Mouse (Mus musculus) hindbrain, embryonic 12.5 days (tissue): ENCODE data around the gene Ptpra. TPM values are rescaled to one million over a fixed set of nuclear protein-coding genes. Genes with fewer than 3 reads are reported as not detected.

Source experiments
- ATAC-seq: fragments of 200-750 bp; cut with Nextera tagmentation; 2 replicates; pipeline ENCODE4 v1.8.0; 2017; ENCODE audit warnings: moderate TSS enrichment; ENCODE audit not compliant: low FRiP score
- H3K27ac ChIP-seq: fragments of 300-500 bp; sonication (generic); 2 replicates; pipeline ENCODE4 v1.5.1; 2016; ENCODE audit warnings: mild to moderate bottlenecking
- H3K27me3 ChIP-seq: fragments of 300-500 bp; sonication (generic); 2 replicates; pipeline ENCODE4 v1.6.1; 2016; ENCODE audit warnings: mild to moderate bottlenecking
- H3K36me3 ChIP-seq: fragments of 300-500 bp; sonication (generic); 2 replicates; pipeline ENCODE4 v1.6.1; 2016; ENCODE audit warnings: mild to moderate bottlenecking
- H3K4me1 ChIP-seq: fragments of 300-500 bp; sonication (generic); 2 replicates; pipeline ENCODE4 v1.6.1; 2016
- H3K4me2 ChIP-seq: fragments of 300-500 bp; sonication (generic); replicated peaks from 2 replicates; pipeline ENCODE4 v1.6.1; 2016; ENCODE audit warnings: mild to moderate bottlenecking
- H3K4me3 ChIP-seq: fragments of 300-500 bp; sonication (generic); 2 replicates; pipeline ENCODE4 v1.5.1; 2016; ENCODE audit warnings: mild to moderate bottlenecking
- H3K9ac ChIP-seq: fragments of 300-500 bp; sonication (generic); 2 replicates; pipeline ENCODE4 v1.6.1; 2016; ENCODE audit warnings: mild to moderate bottlenecking, moderate library complexity
- H3K9me3 ChIP-seq: fragments of 300-500 bp; sonication (generic); replicated peaks from 2 replicates; pipeline ENCODE4 v1.6.1; 2016; ENCODE audit warnings: mild to moderate bottlenecking
- WGBS: fragments of 180-500 bp; shearing (Covaris S2); methylation state at CpG from one replicate; pipeline ENCODE4 v1.1.7; 2016; 5-methylcytosine and 5-hydroxymethylcytosine counted together
- polyA plus RNA-seq: library from polyadenylated mRNA; unstranded; fragments of >200 nt; fragmentation: Nextera tagmentation; extraction: Ambion mirVana; gene quantifications from 2 replicates; pipeline ENCODE4 v1.2.1, GENCODE M21; 2016

Gene Ptpra
- 129 and 138 TPM in 2 replicates for polyA plus RNA-seq

DNA sequence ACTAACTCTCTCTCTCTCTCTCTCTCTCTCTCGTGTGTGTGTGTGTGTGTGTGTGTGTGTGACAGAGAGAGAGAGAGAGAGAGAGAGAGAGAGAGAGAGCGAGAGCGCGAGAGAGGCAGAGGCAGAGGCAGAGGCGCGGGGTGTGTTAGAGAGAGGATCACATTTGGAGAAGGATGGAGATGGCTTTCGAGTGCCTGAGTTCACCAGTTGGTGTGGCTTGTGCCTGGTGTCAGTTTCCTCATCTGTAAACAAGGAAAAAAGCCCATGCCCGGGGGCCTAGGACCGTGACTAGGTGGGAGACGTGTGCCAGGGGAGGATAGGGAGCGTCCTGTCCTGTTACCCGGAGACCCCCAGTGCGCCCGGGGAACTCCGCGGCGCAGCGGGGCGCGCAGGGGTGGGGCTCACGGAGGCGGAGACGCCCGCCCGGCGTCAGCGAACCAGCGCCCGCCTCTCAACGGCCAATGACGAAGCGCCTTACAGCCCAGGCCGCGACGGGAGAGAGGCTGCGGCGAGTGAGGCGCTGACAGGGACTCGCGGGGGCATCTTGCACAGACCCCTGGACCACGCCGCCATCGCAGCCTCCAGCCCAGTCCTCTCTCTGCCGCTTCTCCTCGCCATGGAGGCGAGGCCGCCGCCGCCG, at the start of gene Ptpra:
Ptpra (plus strand) TSS at position 485 of the 640 bp plus-strand sequence.
- peak within 1 kb of the TSS; percentile 76 for H3K27ac ChIP-seq
- H3K36me3 ChIP-seq, result 0 out of 2 replicates have a peak, but pooled peaks cover 3% of the 10 kb centered on the region
- peak within 1 kb of the TSS; percentile 84 for H3K4me2 ChIP-seq
- no peaks in the 10 kb centered on the region for H3K9me3 ChIP-seq
- peak within 1 kb of the TSS; percentile 84 for H3K4me3 ChIP-seq
- WGBS, result under 1% methylated on average over 46 of the region's 50 CpGs
- peaks cover 22% of the 10 kb centered on the region for H3K4me1 ChIP-seq
- peaks cover 9% of the 10 kb centered on the region; the same call in 1 of the 2 replicates for H3K27me3 ChIP-seq
- ATAC-seq, result peak; percentile 98
- H3K9ac ChIP-seq, result peak within 1 kb of the TSS; percentile 76

DNA sequence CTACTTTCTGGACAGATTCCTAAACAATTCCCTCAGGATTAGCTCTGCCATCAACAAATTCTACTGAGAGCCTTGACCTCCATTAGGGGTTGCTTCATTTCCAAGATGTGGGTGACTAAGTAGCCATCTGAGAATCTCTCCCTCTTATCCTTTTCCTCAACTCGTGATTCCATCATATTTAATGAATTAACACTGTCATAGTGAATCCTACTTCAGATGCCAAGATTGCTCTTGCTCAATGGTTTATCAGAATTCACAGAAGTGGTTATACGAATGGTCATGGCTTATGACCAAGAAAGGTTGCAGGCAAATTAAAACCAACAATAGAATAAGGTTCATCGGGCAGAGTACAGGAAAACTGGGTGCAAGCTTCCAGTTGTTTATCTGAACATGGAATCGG, 48.2 kb upstream of the Ptpra start:
- no peak for ATAC-seq
- Histone ChIP-seq H3K4me2 (no peak overlapping the region), H3K27me3 (peaks cover 21% of the 10 kb centered on the region), H3K27ac (no peak overlapping the region), H3K36me3 (no peaks in the 10 kb centered on the region), H3K9me3 (no peaks in the 10 kb centered on the region), H3K4me1 (peaks cover 15% of the 10 kb centered on the region), H3K9ac (no peak overlapping the region), H3K4me3 (no peak overlapping the region)
- WGBS, result 83% methylated on average over 4 of the region's 4 CpGs

DNA sequence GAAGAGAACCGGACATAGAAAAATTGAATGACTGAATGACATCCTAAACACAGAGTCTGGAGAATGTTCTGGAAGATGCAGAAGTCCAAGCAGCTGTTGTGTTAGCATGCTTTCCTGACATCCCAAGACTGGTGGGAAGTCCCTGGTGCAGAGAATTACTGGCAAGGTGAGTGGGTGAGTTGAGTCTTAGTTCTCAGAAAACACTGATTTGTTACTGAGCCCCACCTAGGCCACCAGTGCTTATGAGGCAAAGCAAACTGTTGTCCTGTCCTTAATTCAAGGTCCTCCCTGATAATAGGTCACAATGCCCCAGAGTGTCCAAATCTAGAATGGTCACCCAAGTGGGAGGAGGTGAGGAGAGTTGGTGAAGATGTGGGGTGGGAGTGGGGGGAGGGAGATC, 45.1 kb upstream of the Ptpra start, which contains the start of the genes Gm28372 and 1700020A23Rik:
Gm28372 (plus strand) TSS at position 301 of the 400 bp plus-strand sequence.
1700020A23Rik (plus strand) TSS at position 321 of the 400 bp plus-strand sequence.
- Histone ChIP-seq H3K9me3 (no peaks in the 10 kb centered on the region), H3K4me1 (0 out of 2 replicates have a peak, but pooled peaks cover 2% of the 10 kb centered on the region), H3K9ac (no peak within 1 kb of the TSS), H3K4me3 (no peak within 1 kb of the TSS), H3K27ac (no peak within 1 kb of the TSS), H3K4me2 (no peak within 1 kb of the TSS), H3K36me3 (no peaks in the 10 kb centered on the region), H3K27me3 (0 out of 2 replicates have a peak, but pooled peaks cover 8% of the 10 kb centered on the region)
- ATAC-seq, result no peak
- 97% methylated on average over 1 of the region's 1 CpGs for WGBS

DNA sequence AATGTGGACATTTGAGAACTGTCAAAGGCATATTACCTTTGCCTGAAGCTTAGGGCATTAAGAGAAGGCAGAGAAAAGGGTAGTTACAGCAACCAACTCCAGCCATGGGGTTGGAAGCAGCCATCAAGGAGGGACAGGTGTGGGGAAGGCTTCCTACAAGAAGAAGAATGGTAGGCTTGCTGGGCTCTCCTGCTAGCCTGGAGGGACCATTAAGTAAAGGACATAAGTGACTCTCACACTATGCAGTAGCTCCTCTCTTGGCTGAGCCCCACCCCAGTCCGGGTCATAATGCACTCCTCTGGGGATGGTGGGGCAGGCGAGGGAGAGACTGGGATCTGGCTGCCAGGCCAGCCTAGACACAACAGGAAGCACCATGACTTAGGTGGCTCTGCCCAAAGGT, 43.9 kb upstream of the Ptpra start, which contains the start of gene Tmem239:
Tmem239 (plus strand) TSS at position 301 of the 400 bp plus-strand sequence.
- Histone ChIP-seq H3K4me1 (0 out of 2 replicates have a peak, but pooled peaks cover 2% of the 10 kb centered on the region), H3K9me3 (no peaks in the 10 kb centered on the region), H3K4me2 (no peak within 1 kb of the TSS), H3K4me3 (no peak within 1 kb of the TSS), H3K27ac (no peak within 1 kb of the TSS), H3K27me3 (0 out of 2 replicates have a peak, but pooled peaks cover 8% of the 10 kb centered on the region), H3K36me3 (no peaks in the 10 kb centered on the region), H3K9ac (0 out of 2 replicates have a peak within 1 kb of the TSS, but pooled peaks have one; percentile 8)
- 75% methylated on average over 2 of the region's 2 CpGs for WGBS
- no peak for ATAC-seq

DNA sequence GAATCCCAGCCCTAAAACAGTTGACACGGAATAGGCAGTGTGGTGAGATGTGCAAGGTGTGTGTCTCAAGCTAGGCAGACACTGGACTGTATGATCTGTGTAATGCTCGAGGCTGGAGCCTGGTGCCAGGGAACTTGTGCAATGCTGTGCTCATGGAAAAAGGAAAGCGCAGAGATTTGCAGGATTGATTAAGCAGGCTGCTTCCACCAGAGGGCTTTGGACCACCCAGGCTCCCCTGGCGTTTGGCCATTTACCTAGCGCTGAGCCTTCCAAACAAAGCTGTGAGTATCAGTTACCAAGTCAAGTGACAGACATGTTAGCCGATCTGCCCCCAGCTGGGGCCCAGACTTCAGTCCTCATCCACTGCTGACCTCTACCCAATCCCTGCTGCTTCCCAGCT, 41.9 kb upstream of the Ptpra start:
- no peak overlapping the region for H3K4me2 ChIP-seq
- no peak overlapping the region for H3K27ac ChIP-seq
- no peaks in the 10 kb centered on the region for H3K9me3 ChIP-seq
- H3K27me3 ChIP-seq, result 0 out of 2 replicates have a peak, but pooled peaks cover 8% of the 10 kb centered on the region
- H3K4me1 ChIP-seq, result peaks cover 7% of the 10 kb centered on the region
- H3K36me3 ChIP-seq, result no peaks in the 10 kb centered on the region
- 25% methylated on average over 6 of the region's 6 CpGs for WGBS
- no peak for ATAC-seq
- no peak overlapping the region for H3K9ac ChIP-seq
- H3K4me3 ChIP-seq, result no peak overlapping the region

DNA sequence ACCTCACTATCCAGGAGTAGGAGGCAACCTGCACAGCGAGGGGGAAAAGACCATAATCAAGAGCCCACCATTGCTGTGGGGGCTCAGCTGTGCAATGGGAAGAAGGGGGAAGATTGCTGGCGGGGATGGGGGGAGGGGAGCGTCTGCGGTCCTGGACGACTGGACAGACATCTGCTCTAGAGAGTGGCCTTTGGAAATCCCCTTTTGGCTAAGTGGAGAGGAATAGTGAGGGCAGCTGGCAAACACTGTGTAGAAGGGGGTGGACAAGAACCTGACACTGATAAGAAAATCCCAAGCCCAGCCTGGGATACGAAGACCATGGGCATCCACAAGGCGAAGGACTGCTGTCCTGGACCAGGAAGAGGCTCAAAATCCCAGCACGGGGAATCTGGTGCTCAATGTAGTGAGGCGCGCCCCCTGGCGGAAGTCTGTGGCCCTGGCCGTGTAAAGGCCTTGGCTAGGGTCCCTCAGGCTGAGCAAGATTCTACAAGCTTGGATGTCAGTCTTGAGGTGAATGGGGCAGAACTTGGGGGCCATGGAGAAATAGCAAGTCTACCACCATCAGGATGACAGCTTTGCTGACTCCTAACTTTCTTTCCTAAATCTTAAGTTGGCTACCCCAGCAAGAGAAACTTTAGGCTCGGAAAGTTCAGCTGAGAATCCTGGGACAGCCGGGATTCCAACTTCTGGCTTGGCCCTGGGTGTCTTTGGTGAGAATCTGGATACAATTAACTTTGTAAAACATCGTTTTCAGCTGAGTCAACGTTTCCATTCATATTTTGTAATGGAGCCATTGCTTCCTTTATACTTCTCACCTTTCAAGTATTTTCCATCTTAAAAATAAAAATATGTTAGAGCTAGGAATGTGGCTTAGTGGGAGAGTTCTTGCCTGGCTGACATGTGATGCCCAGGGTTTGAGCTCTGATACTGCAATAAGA, 38.3 kb upstream of the Ptpra start:
- H3K36me3 ChIP-seq, result no peaks in the 10 kb centered on the region
- no peak overlapping the region for H3K27ac ChIP-seq
- peaks cover 7% of the 10 kb centered on the region for H3K4me1 ChIP-seq
- H3K27me3 ChIP-seq, result 0 out of 2 replicates have a peak, but pooled peaks cover 2% of the 10 kb centered on the region
- 34% methylated on average over 16 of the region's 16 CpGs for WGBS
- no peak overlapping the region; the same call in 1 of the 2 replicates for H3K4me2 ChIP-seq
- H3K9ac ChIP-seq, result no peak overlapping the region
- ATAC-seq, result peak; percentile 78
- no peaks in the 10 kb centered on the region for H3K9me3 ChIP-seq
- no peak overlapping the region for H3K4me3 ChIP-seq

DNA sequence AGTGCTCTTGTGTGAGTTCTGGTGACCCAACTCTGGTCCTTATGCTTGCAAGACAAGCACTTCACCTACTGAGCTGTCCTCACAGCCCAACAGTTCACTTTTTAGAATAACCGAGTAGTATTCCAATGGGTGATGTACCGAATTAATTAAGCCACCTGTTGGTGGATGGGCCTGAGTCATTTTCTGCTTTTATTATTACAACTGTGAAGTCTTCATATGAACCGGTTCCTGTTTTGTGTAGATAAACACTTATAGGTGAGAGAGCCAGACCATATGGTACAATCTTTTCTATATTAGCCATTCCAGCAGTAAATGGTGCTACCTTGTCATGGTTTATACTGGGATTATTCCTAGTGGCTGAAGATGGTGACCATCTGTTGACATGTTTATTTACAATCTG, 37.3 kb upstream of the Ptpra start:
- Histone ChIP-seq H3K27me3 (no peaks in the 10 kb centered on the region), H3K9ac (no peak overlapping the region), H3K4me2 (no peak overlapping the region), H3K27ac (no peak overlapping the region), H3K36me3 (no peaks in the 10 kb centered on the region), H3K4me3 (no peak overlapping the region), H3K9me3 (no peaks in the 10 kb centered on the region), H3K4me1 (peaks cover 7% of the 10 kb centered on the region)
- no peak for ATAC-seq
- 81% methylated on average over 3 of the region's 3 CpGs for WGBS

DNA sequence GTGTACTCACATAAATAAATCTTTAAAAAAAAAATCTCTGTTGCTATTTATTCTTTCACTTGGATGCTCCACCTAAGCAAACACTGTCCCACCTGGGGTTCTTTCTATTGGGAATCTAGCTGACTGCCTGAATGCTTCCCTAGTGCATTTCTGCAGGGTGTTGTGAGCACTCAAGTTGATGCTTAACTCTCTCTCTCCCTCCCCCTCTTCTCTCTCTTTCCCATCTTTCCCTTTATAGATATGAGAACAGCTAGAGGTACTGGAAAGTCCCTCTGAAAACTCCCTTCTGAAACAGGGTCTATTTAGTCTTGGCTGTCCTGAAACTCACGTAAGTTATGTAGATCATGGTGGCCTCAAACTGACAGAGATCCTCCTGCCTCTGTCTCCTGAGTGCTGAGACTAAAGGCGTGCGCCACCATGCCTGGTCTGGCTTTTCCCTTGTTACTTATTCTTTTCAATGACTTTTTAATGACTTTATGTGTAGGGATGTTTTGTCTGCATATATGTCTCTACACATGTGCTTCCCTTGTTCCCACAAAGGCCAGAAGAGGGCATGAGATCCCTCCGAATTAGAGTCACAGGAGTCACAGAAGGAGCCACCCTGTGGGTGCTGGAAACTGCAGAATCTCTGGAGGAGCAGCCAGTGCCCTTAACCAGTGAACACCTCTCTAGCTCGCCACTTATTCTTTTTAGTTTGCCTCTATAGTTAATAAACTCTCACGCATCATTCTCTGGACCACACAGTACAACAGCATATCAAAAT, 35.8 kb upstream of the Ptpra start:
- Histone ChIP-seq H3K27me3 (no peaks in the 10 kb centered on the region), H3K4me2 (no peak overlapping the region), H3K36me3 (peaks cover 7% of the 10 kb centered on the region), H3K4me1 (peaks cover 5% of the 10 kb centered on the region), H3K4me3 (no peak overlapping the region), H3K9ac (no peak overlapping the region), H3K27ac (no peak overlapping the region), H3K9me3 (no peaks in the 10 kb centered on the region)
- ATAC-seq, result no peak
- 78% methylated on average over 6 of the region's 6 CpGs for WGBS

DNA sequence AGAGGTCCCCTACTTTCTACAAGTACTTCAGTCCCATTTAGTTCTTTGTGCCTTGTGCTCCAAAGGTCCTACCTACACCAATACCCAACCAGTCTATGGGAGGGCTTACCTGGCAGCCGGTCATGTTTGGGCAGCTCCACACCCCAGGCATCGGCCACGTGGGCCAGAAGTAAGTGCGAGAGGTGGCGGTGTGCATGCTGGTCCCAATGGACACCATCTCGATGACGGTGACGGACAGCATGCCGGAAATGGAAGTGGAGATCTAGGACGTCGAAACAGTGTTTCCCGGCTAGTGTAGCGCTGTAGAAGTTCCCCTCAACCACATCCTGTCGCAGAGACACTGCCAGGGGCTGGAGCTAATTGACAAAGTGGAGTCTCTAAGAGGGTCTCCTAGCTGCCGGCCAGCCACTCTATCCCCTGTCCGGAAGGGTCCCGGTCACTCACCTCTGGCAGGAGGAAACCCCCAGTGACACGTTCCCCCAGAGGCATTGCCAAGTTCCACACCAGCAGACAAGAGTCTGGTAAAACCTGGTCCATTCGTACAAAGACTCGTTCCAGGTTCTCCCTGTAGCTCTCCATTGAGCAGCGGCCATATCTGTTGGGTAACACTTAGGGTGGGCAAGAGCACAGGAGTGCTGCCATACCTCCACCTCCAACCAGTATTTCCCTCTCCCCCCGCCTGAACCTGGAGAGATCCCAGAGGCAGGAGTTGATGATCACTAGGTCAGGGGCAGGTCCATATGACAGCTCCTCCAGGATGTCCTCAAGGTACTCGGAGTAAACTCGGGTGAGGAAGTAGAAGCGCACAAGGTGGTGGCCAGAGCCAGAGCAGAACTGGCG, 28.1 kb upstream of the Ptpra start:
- Histone ChIP-seq H3K36me3 (peaks cover 7% of the 10 kb centered on the region), H3K4me3 (no peak overlapping the region), H3K27ac (no peak overlapping the region), H3K9ac (no peak overlapping the region), H3K27me3 (no peaks in the 10 kb centered on the region), H3K4me2 (no peak overlapping the region), H3K9me3 (no peaks in the 10 kb centered on the region), H3K4me1 (peaks cover 18% of the 10 kb centered on the region)
- WGBS, result 95% methylated on average over 26 of the region's 26 CpGs
- no peak for ATAC-seq

DNA sequence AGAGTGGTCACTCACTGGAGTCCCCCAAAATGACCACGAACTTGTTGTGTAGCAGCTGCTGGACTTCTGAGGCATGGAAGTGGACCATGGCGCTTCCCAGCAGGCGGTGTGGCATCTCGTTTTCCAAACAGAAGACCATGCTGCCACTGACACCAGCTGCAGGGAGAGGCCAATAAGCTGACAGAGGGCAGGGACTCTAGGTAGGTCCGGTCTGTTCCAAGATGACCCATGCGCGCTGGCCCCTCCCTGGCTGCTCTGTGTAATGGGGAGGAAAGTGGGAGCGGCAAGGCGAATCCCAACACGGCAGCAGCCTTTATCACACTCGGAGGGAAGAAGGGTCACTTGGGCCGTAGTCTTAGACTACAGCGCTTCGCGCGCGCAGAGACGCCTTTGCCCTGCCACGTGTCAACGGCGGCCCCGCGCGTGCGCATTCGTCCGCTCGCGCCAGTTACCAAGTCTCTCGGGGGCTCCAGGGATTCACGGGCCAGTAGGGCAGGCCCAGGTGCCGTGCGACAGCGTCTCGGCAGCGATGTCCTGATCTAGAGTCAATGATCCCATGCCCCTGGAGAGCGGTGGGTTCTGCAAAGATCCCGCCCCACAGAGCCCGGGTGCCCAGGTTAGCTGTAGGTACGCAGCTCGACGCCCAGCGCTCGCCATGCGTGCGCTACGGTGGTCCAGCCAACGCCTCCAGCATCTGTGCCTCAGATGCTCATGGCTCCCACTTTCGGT, 26.5 kb upstream of the Ptpra start:
- no peaks in the 10 kb centered on the region for H3K9me3 ChIP-seq
- H3K27ac ChIP-seq, result peak overlapping the region; percentile 90
- H3K9ac ChIP-seq, result peak overlapping the region; percentile 83
- 14% methylated on average over 49 of the region's 49 CpGs for WGBS
- H3K36me3 ChIP-seq, result peaks cover 7% of the 10 kb centered on the region
- peak overlapping the region; percentile 62 for H3K4me2 ChIP-seq
- peak; percentile 75 for ATAC-seq
- H3K4me3 ChIP-seq, result peak overlapping the region; percentile 67
- H3K27me3 ChIP-seq, result no peaks in the 10 kb centered on the region
- H3K4me1 ChIP-seq, result peaks cover 18% of the 10 kb centered on the region
